Comparison of ENCODE assay signal across 29 mouse cellular contexts in the genomic region with DNA sequence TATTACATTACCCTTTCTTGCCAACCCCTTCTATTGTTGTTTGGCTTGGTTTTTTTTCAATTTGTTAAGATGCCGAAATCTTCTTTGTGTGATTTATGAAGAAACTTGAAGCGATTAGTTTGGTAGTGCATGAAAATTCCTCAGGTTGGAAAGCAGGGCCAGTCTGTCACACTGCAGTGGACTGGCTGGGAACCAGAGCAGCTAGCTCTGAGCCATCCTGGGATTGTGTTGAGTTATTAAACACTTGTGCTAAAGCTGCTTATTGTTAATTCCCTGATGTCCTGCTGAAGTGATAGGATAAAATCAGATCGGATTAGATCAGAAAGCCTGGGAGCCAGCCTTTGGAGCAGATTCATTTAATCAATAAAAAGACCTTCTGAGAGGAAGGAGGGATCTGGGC.
A peak's percentile ranks its signal among the peaks of the same experiment; 100 is the strongest.
DNase-seq lines count a peak whose midpoint lies in the region; ATAC-seq and TF ChIP-seq lines count a peak whose summit lies in the region.
"Had no signal": no experiment of that assay in that cellular context is flagged by ENCODE, and none has a peak within 500 bp of the region (broad histone marks: within the 10 kb centered on the region; RNA-seq: fewer than 3 reads in every experiment).

No protein-coding gene starts in this region.

- no peak overlapping the region for H3K4me2 ChIP-seq in kidney, embryonic 14.5 days (replicated peaks; ENCODE audit: low read depth, low read length)
- H3K4me2 ChIP-seq in midbrain, embryonic 13.5 days (replicated peaks), result no peak overlapping the region
- H3K4me2 ChIP-seq: heart, embryonic 11.5 days; hindbrain, embryonic 13.5 days; limb, embryonic 15.5 days had no signal

- no peaks in the 10 kb centered on the region for H3K27me3 ChIP-seq in kidney, embryonic 14.5 days (ENCODE audit: control insufficient read depth, insufficient read depth, low read length)
- H3K27me3 ChIP-seq in kidney, adult 2 months (replicated peaks; ENCODE audit: control insufficient read depth, insufficient read depth, low read length), result no peaks in the 10 kb centered on the region
- H3K27me3 ChIP-seq in midbrain, embryonic 10.5 days (ENCODE audit: low read depth, poor library complexity, severe bottlenecking), result peaks cover 26% of the 10 kb centered on the region
- peaks cover 19% of the 10 kb centered on the region for H3K27me3 ChIP-seq in midbrain, embryonic 13.5 days
- H3K27me3 ChIP-seq: CH12.LX had no signal

- no peak overlapping the region for H3K27ac ChIP-seq in kidney, embryonic 14.5 days (ENCODE audit: low read depth, low read length)
- H3K27ac ChIP-seq in kidney, adult 2 months (ENCODE audit: insufficient read depth, low read depth, low read length), result no peak overlapping the region
- no peak overlapping the region for H3K27ac ChIP-seq in midbrain, embryonic 10.5 days (replicated peaks)
- H3K27ac ChIP-seq in midbrain, embryonic 13.5 days, result no peak overlapping the region
- H3K27ac ChIP-seq: gastrocnemius, adult 2 months; hindbrain, embryonic 13.5 days; limb, embryonic 10.5 days; limb, embryonic 15.5 days; liver, embryonic 14.5 days; macrophage had no signal

- no peaks in the 10 kb centered on the region for H3K36me3 ChIP-seq in kidney, embryonic 14.5 days (ENCODE audit: control insufficient read depth, insufficient read depth, low read length)
- H3K36me3 ChIP-seq in kidney, adult 2 months (ENCODE audit: control insufficient read depth, insufficient read depth, low read length), result no peaks in the 10 kb centered on the region
- no peaks in the 10 kb centered on the region for H3K36me3 ChIP-seq in midbrain, embryonic 10.5 days
- H3K36me3 ChIP-seq in midbrain, embryonic 13.5 days, result no peaks in the 10 kb centered on the region
- H3K36me3 ChIP-seq: hindbrain, embryonic 13.5 days; limb, embryonic 10.5 days; limb, embryonic 15.5 days had no signal

- H3K4me3 ChIP-seq in kidney, embryonic 14.5 days (ENCODE audit: low read length), result no peak overlapping the region
- no peak overlapping the region for H3K4me3 ChIP-seq in kidney, adult 2 months (ENCODE audit: insufficient read depth, low read depth, low read length)
- H3K4me3 ChIP-seq in midbrain, embryonic 10.5 days, result no peak overlapping the region
- no peak overlapping the region for H3K4me3 ChIP-seq in midbrain, embryonic 13.5 days (replicated peaks)
- H3K4me3 ChIP-seq: gastrocnemius, adult 2 months; hindbrain, embryonic 13.5 days; limb, embryonic 10.5 days; limb, embryonic 15.5 days had no signal

- no peaks in the 10 kb centered on the region for H3K9me3 ChIP-seq in kidney, embryonic 14.5 days (ENCODE audit: control insufficient read depth, low read length)
- no peaks in the 10 kb centered on the region for H3K9me3 ChIP-seq in midbrain, embryonic 10.5 days (replicated peaks)
- H3K9me3 ChIP-seq in midbrain, embryonic 13.5 days, result no peaks in the 10 kb centered on the region
- H3K9me3 ChIP-seq: hindbrain, embryonic 13.5 days; limb, embryonic 10.5 days; limb, embryonic 15.5 days had no signal

- peak; percentile 37; the same call in 1 of the 2 replicates for ATAC-seq in kidney, embryonic 14.5 days (ENCODE audit: low FRiP score, low TSS enrichment)
- no peak for ATAC-seq in midbrain, embryonic 13.5 days
- no peak for ATAC-seq in megakaryocyte-erythroid progenitor cell, adult 5-6 weeks (replicated peaks; ENCODE audit: low FRiP score, low TSS enrichment, poor library complexity, severe bottlenecking)
- ATAC-seq: forebrain, embryonic 16.5 days; inflammation-experienced regulatory T-cells, adult 6 months had no signal

- no peak for TF ChIP-seq CTCF in kidney, adult 2 months (conservative IDR thresholded peaks at IDR 0.05; ENCODE audit: insufficient read depth, insufficient read length, low read depth, low read length)

- peaks cover 3% of the 10 kb centered on the region; the same call in 1 of the 2 replicates for H3K4me1 ChIP-seq in kidney, embryonic 14.5 days (ENCODE audit: control insufficient read depth, insufficient read depth, low read length)
- H3K4me1 ChIP-seq in kidney, adult 2 months (ENCODE audit: control insufficient read depth, insufficient read depth, low read length), result peaks cover 4% of the 10 kb centered on the region; the same call in 1 of the 2 replicates
- H3K4me1 ChIP-seq in midbrain, embryonic 10.5 days, result peaks cover 71% of the 10 kb centered on the region
- peaks cover 60% of the 10 kb centered on the region for H3K4me1 ChIP-seq in midbrain, embryonic 13.5 days (replicated peaks)

- 53% methylated on average over 3 of the region's 3 CpGs for WGBS in kidney, embryonic 14.5 days
- 30% methylated on average over 3 of the region's 3 CpGs for WGBS in kidney, adult 2 months
- 30% methylated on average over 3 of the region's 3 CpGs for WGBS in midbrain, embryonic 10.5 days
- WGBS in midbrain, embryonic 13.5 days, result 13% methylated on average over 3 of the region's 3 CpGs

- peak; percentile 33 to 52 for DNase-seq in cerebellum, postnatal 10 days
- DNase-seq in cerebellum, adult 11 months, result no peak
- no peak for DNase-seq in kidney, adult 2 months
- DNase-seq in midbrain, embryonic 10.5 days (ENCODE audit: low spot score), result peak; percentile 20
- peak; percentile 87 for DNase-seq in retina, postnatal 1 day
- DNase-seq: adrenal gland, postnatal 10 days; cerebellum, adult 18-20 months; cerebellum, postnatal 25 days; gastrocnemius, adult 2 months; gastrocnemius, postnatal 36 days; heart, adult 18-20 months; heart, postnatal 36 days; kidney, adult 11 months; lung, adult 2 months; lung, postnatal 10 days; thymus, adult 2 months; thymus, postnatal 4 days had no signal

- no peak overlapping the region for H3K9ac ChIP-seq in kidney, embryonic 14.5 days (ENCODE audit: low read depth, low read length)
- no peak overlapping the region for H3K9ac ChIP-seq in midbrain, embryonic 13.5 days (replicated peaks)
- H3K9ac ChIP-seq: hindbrain, embryonic 13.5 days; limb, embryonic 15.5 days; liver, embryonic 14.5 days had no signal

- no peak for TF ChIP-seq POLR2A in kidney, adult 2 months (IDR thresholded peaks at IDR 0.05; ENCODE audit: low read depth, low read length)

Comparison
In these comparisons a context has a peak if more than half of its experiments do, and no peak if none do; other contexts are left out.
1. DNase-seq: peak in cerebellum, postnatal 10 days (2 of 2), midbrain, embryonic 10.5 days (single experiment) and retina, postnatal 1 day (single experiment); none in cerebellum, adult 11 months (single experiment) and kidney, adult 2 months (single experiment).